Mouse (Mus musculus) neural tube, embryonic 10.5 days (tissue): ENCODE data around the gene Flt3l.
A peak's percentile ranks its signal among the peaks of the same experiment; 100 is the strongest.
"Not testable (repeated sequence)": the region's sequence is repeated elsewhere in the genome, so short reads cannot be mapped to it uniquely, and the experiment has no call there.

Source experiments
- DNase-seq: peaks from one replicate; pipeline ENCODE4 v3.0.0-alpha.2; 2017; ENCODE audit warnings: low spot score; ENCODE audit errors: extremely low spot score

Flt3l gene

GRCm38 (mm10) chr7:45163735-45164490 lies 27.7 kb upstream of the Flt3l start, which contains the start of gene Slc17a7:
Gene Slc17a7 (plus strand): TSS chr7:45163949.
- DNase-seq: no peak

- no peak for DNase-seq
Observed at GRCm38 (mm10) chr7:45162996-45163615, 26.9 kb upstream of the Flt3l start.

- DNase-seq: no peak
Observed at GRCm38 (mm10) chr7:45162551-45162950, 26.3 kb upstream of the Flt3l start.

GRCm38 (mm10) chr7:45161612-45162473 lies 25.6 kb upstream of the Flt3l start:
- DNase-seq: peak; percentile 92

GRCm38 (mm10) chr7:45160866-45161265 lies 24.6 kb upstream of the Flt3l start:
- no peak for DNase-seq

GRCm38 (mm10) chr7:45160316-45160800 lies 24.1 kb upstream of the Flt3l start:
- DNase-seq: no peak

GRCm38 (mm10) chr7:45158991-45159390 lies 22.8 kb upstream of the Flt3l start:
- no peak for DNase-seq

GRCm38 (mm10) chr7:45157459-45157858 lies 21.2 kb upstream of the Flt3l start:
- no peak for DNase-seq

GRCm38 (mm10) chr7:45156206-45156605 lies 20.0 kb upstream of the Flt3l start:
- DNase-seq: no peak

GRCm38 (mm10) chr7:45155590-45155989 lies 19.4 kb upstream of the Flt3l start:
- DNase-seq: no peak

- no peak for DNase-seq
Observed at GRCm38 (mm10) chr7:45154993-45155514, 18.8 kb upstream of the Flt3l start.

GRCm38 (mm10) chr7:45154096-45154992 lies 18.1 kb upstream of the Flt3l start, which contains the start of the genes Pih1d1 and Aldh16a1:
Gene Pih1d1 (plus strand): TSS chr7:45154303.
Gene Aldh16a1 (minus strand): TSS chr7:45154584.
- peak; percentile 97 for DNase-seq

- no peak for DNase-seq
Observed at GRCm38 (mm10) chr7:45153586-45153985, 17.4 kb upstream of the Flt3l start.

- DNase-seq: not testable (repeated sequence)
Observed at GRCm38 (mm10) chr7:45153052-45153451, 16.8 kb upstream of the Flt3l start.

GRCm38 (mm10) chr7:45151303-45151702 lies 15.1 kb upstream of the Flt3l start:
- DNase-seq: peak; percentile 21

- no peak for DNase-seq
Observed at GRCm38 (mm10) chr7:45150321-45150720, 14.1 kb upstream of the Flt3l start.

GRCm38 (mm10) chr7:45149545-45149944 lies 13.3 kb upstream of the Flt3l start:
- DNase-seq: no peak

GRCm38 (mm10) chr7:45148534-45149098 lies 12.4 kb upstream of the Flt3l start:
- no peak for DNase-seq

GRCm38 (mm10) chr7:45147899-45148298 lies 11.7 kb upstream of the Flt3l start:
- DNase-seq: no peak

- DNase-seq: no peak
Observed at GRCm38 (mm10) chr7:45147267-45147666, 11.0 kb upstream of the Flt3l start.
